In genomic region chr9:113026096-113026903, GRCm38 (mm10) we compare ENCODE assay signal across 21 mouse cellular contexts.
DNase-seq lines count a peak whose midpoint lies in the region; ATAC-seq and TF ChIP-seq lines count a peak whose summit lies in the region.
"Had no signal": no experiment of that assay in that cellular context is flagged by ENCODE, and none has a peak within 500 bp of the region (broad histone marks: within the 10 kb centered on the region; RNA-seq: fewer than 3 reads in every experiment).

No protein-coding gene starts in this region.

- TF ChIP-seq POLR2A in liver, adult 2 months (IDR thresholded peaks at IDR 0.05; ENCODE audit: extremely low read depth, insufficient read depth, low read length): no peak

- H3K79me2 ChIP-seq in liver, adult 2 months (ENCODE audit: control insufficient read depth, insufficient read depth, low read length): no peaks in the 10 kb centered on the region

- no peaks in the 10 kb centered on the region for H3K36me3 ChIP-seq in liver, adult 2 months (ENCODE audit: control insufficient read depth, insufficient read depth, low read length)
- H3K36me3 ChIP-seq in liver, postnatal 0 days (replicated peaks; ENCODE audit: insufficient read depth, low read length): no peaks in the 10 kb centered on the region
- H3K36me3 ChIP-seq: kidney, embryonic 15.5 days; limb, embryonic 10.5 days; neural tube, embryonic 13.5 days had no signal

- no peak overlapping the region for H3K4me3 ChIP-seq in liver, adult 2 months (ENCODE audit: insufficient read depth, low read depth, low read length)
- H3K4me3 ChIP-seq in liver, postnatal 0 days (ENCODE audit: low read depth, low read length): no peak overlapping the region
- H3K4me3 ChIP-seq: heart, adult 2 months; kidney, embryonic 15.5 days; limb, embryonic 10.5 days; neural tube, embryonic 13.5 days had no signal

- no peak for TF ChIP-seq EP300 in liver, postnatal 0 days (IDR thresholded peaks at IDR 0.05; ENCODE audit: low read depth)

- WGBS in liver, adult 2 months: 60% methylated on average over 4 of the region's 4 CpGs
- 47% methylated on average over 4 of the region's 4 CpGs for WGBS in liver, postnatal 0 days (ENCODE audit: insufficient replicate concordance)

- H3K27me3 ChIP-seq in liver, adult 2 months (ENCODE audit: control insufficient read depth, insufficient read depth, low read length): no peaks in the 10 kb centered on the region
- H3K27me3 ChIP-seq in liver, postnatal 0 days (ENCODE audit: insufficient read depth, low read length): no peaks in the 10 kb centered on the region
- H3K27me3 ChIP-seq: CH12.LX; kidney, embryonic 15.5 days; neural tube, embryonic 13.5 days had no signal

- ATAC-seq in frontal cortex, adult (ENCODE audit: low TSS enrichment): peak; percentile 67
- no peak for ATAC-seq in liver, postnatal 0 days
- peak; percentile 83 for ATAC-seq in granulocyte monocyte progenitor cell, adult 5-6 weeks (replicated peaks; ENCODE audit: poor library complexity, severe bottlenecking)
- ATAC-seq: forebrain, embryonic 16.5 days had no signal

- no peaks in the 10 kb centered on the region for H3K9me3 ChIP-seq in liver, postnatal 0 days (ENCODE audit: low read length)
- H3K9me3 ChIP-seq: kidney, embryonic 15.5 days; limb, embryonic 10.5 days; neural tube, embryonic 13.5 days had no signal

- no peak overlapping the region for H3K27ac ChIP-seq in liver, adult 2 months (replicated peaks; ENCODE audit: insufficient read depth, low read depth, low read length)
- H3K27ac ChIP-seq in liver, postnatal 0 days (ENCODE audit: low read depth): no peak overlapping the region
- H3K27ac ChIP-seq: heart, adult 2 months; hindbrain, embryonic 14.5 days; kidney, embryonic 15.5 days; limb, embryonic 10.5 days; neural tube, embryonic 13.5 days had no signal

- DNase-seq in frontal cortex, postnatal 14 days (ENCODE audit: low spot score in 2 of 2): no peak
- DNase-seq in liver, adult 2 months (ENCODE audit: extremely low read depth, low read depth, low spot score): peak; percentile 8
- DNase-seq in liver, postnatal 0 days: no peak
- DNase-seq in 416B (ENCODE audit: low read depth): peak; percentile 4
- DNase-seq in adrenal gland, adult 18-20 months (ENCODE audit: low spot score in 2 of 2): no peak
- DNase-seq: cerebellum, adult 9-11 months; embryo, embryonic 11 days; heart, adult 2 months; heart, postnatal 36 days; lung, adult 2 months; midbrain, embryonic 14.5 days; thymus, postnatal 36 days had no signal

- no peak for TF ChIP-seq CTCF in liver, adult 2 months (IDR thresholded peaks at IDR 0.05; ENCODE audit: low read depth, low read length)
- no peak for TF ChIP-seq CTCF in liver, postnatal 0 days (IDR thresholded peaks at IDR 0.05; ENCODE audit: low read depth)

- H3K4me2 ChIP-seq in liver, postnatal 0 days (ENCODE audit: low read depth, low read length): no peak overlapping the region
- H3K4me2 ChIP-seq: hindbrain, embryonic 14.5 days; kidney, embryonic 15.5 days; liver, embryonic 11.5 days; neural tube, embryonic 13.5 days had no signal

- H3K4me1 ChIP-seq in liver, adult 2 months (ENCODE audit: control insufficient read depth, insufficient read depth, low read length): no peaks in the 10 kb centered on the region
- no peaks in the 10 kb centered on the region for H3K4me1 ChIP-seq in liver, postnatal 0 days (ENCODE audit: insufficient read depth)
- H3K4me1 ChIP-seq: kidney, embryonic 15.5 days; limb, embryonic 10.5 days; neural tube, embryonic 13.5 days had no signal

- H3K9ac ChIP-seq in liver, adult 2 months (ENCODE audit: low read depth, low read length): no peak overlapping the region
- no peak overlapping the region for H3K9ac ChIP-seq in liver, postnatal 0 days (replicated peaks)
- H3K9ac ChIP-seq: hindbrain, embryonic 14.5 days; kidney, embryonic 15.5 days; neural tube, embryonic 13.5 days had no signal

Comparison
In these comparisons a context has a peak if more than half of its experiments do, and no peak if none do; other contexts are left out.
1. DNase-seq: peak in liver, adult 2 months (single experiment) and 416B (single experiment); none in frontal cortex, postnatal 14 days (0 of 2), liver, postnatal 0 days (single experiment) and adrenal gland, adult 18-20 months (0 of 2).